Mouse (Mus musculus): Measurements from ENCODE around the gene Jmjd7. TPM values are rescaled to one million over a fixed set of nuclear protein-coding genes. Genes with fewer than 3 reads are reported as not detected.

The Jmjd7 gene
- polyA plus RNA-seq, 1 experiment from 2014 or later: 17.7 TPM

GRCm38 (mm10) chr2:120030380-120030779 is 3.1 kb downstream of the Jmjd7 start:
- 93% methylated on average over 8 of the region's 8 CpGs for WGBS
- H3K4me3 ChIP-seq (ENCODE audit: low read length): no peak overlapping the region
- H3K9me3 ChIP-seq (ENCODE audit: control insufficient read depth, low read length): no peaks in the 10 kb centered on the region
- H3K9ac ChIP-seq (ENCODE audit: low read depth, low read length): no peak overlapping the region
- H3K36me3 ChIP-seq (ENCODE audit: control insufficient read depth, insufficient read depth, low read length): peaks cover 2% of the 10 kb centered on the region; the same call in 1 of the 2 replicates
- no peak for ATAC-seq
- H3K4me1 ChIP-seq (ENCODE audit: control insufficient read depth, insufficient read depth, low read depth, low read length): peaks cover 12% of the 10 kb centered on the region
- H3K27ac ChIP-seq (ENCODE audit: low read depth, low read length): no peak overlapping the region
- no peaks in the 10 kb centered on the region for H3K27me3 ChIP-seq (replicated peaks; ENCODE audit: control insufficient read depth, insufficient read depth, low read length)
- no peak overlapping the region for H3K4me2 ChIP-seq (ENCODE audit: low read length)

GRCm38 (mm10) chr2:120032726-120033467 is 5.6 kb downstream of the Jmjd7 start, which contains the start of gene Pla2g4b:
Pla2g4b (plus strand) TSS chr2:120033417.
- H3K4me1 ChIP-seq (ENCODE audit: control insufficient read depth, insufficient read depth, low read depth, low read length): peaks cover 9% of the 10 kb centered on the region
- no peak within 1 kb of the TSS for H3K9ac ChIP-seq (ENCODE audit: low read depth, low read length)
- no peak for ATAC-seq
- H3K4me2 ChIP-seq (ENCODE audit: low read length): no peak within 1 kb of the TSS
- 93% methylated on average over 12 of the region's 12 CpGs for WGBS
- peaks cover 14% of the 10 kb centered on the region for H3K36me3 ChIP-seq (ENCODE audit: control insufficient read depth, insufficient read depth, low read length)
- H3K9me3 ChIP-seq (ENCODE audit: control insufficient read depth, low read length): no peaks in the 10 kb centered on the region
- H3K27ac ChIP-seq (ENCODE audit: low read depth, low read length): no peak within 1 kb of the TSS
- H3K27me3 ChIP-seq (replicated peaks; ENCODE audit: control insufficient read depth, insufficient read depth, low read length): no peaks in the 10 kb centered on the region
- H3K4me3 ChIP-seq (ENCODE audit: low read length): no peak within 1 kb of the TSS

- peaks cover 16% of the 10 kb centered on the region for H3K36me3 ChIP-seq (ENCODE audit: control insufficient read depth, insufficient read depth, low read length)
- no peak overlapping the region for H3K9ac ChIP-seq (ENCODE audit: low read depth, low read length)
- no peaks in the 10 kb centered on the region for H3K9me3 ChIP-seq (ENCODE audit: control insufficient read depth, low read length)
- peaks cover under 1% of the 10 kb centered on the region for H3K4me1 ChIP-seq (ENCODE audit: control insufficient read depth, insufficient read depth, low read depth, low read length)
- no peak overlapping the region for H3K27ac ChIP-seq (ENCODE audit: low read depth, low read length)
- no peaks in the 10 kb centered on the region for H3K27me3 ChIP-seq (replicated peaks; ENCODE audit: control insufficient read depth, insufficient read depth, low read length)
- 71% methylated on average over 5 of the region's 5 CpGs for WGBS
- no peak for ATAC-seq
- no peak overlapping the region for H3K4me2 ChIP-seq (ENCODE audit: low read length)
- no peak overlapping the region for H3K4me3 ChIP-seq (ENCODE audit: low read length)
Observed at GRCm38 (mm10) chr2:120033726-120034125, 6.4 kb downstream of the Jmjd7 start.

- Histone ChIP-seq H3K9me3 (ENCODE audit: control insufficient read depth, low read length) (no peaks in the 10 kb centered on the region), H3K9ac (ENCODE audit: low read depth, low read length) (no peak overlapping the region), H3K4me2 (ENCODE audit: low read length) (no peak overlapping the region), H3K36me3 (ENCODE audit: control insufficient read depth, insufficient read depth, low read length) (peaks cover 26% of the 10 kb centered on the region), H3K4me1 (ENCODE audit: control insufficient read depth, insufficient read depth, low read depth, low read length) (no peaks in the 10 kb centered on the region), H3K4me3 (ENCODE audit: low read length) (no peak overlapping the region), H3K27me3 (replicated peaks; ENCODE audit: control insufficient read depth, insufficient read depth, low read length) (no peaks in the 10 kb centered on the region), H3K27ac (ENCODE audit: low read depth, low read length) (no peak overlapping the region)
- ATAC-seq: no peak
- 91% methylated on average over 9 of the region's 9 CpGs for WGBS
Observed at GRCm38 (mm10) chr2:120037744-120038143, 10.5 kb downstream of the Jmjd7 start.

- no peak for ATAC-seq
- Histone ChIP-seq H3K36me3 (ENCODE audit: control insufficient read depth, insufficient read depth, low read length) (peaks cover 19% of the 10 kb centered on the region), H3K27me3 (replicated peaks; ENCODE audit: control insufficient read depth, insufficient read depth, low read length) (no peaks in the 10 kb centered on the region), H3K4me2 (ENCODE audit: low read length) (no peak overlapping the region), H3K9me3 (ENCODE audit: control insufficient read depth, low read length) (no peaks in the 10 kb centered on the region), H3K4me1 (ENCODE audit: control insufficient read depth, insufficient read depth, low read depth, low read length) (no peaks in the 10 kb centered on the region), H3K9ac (ENCODE audit: low read depth, low read length) (no peak overlapping the region), H3K27ac (ENCODE audit: low read depth, low read length) (no peak overlapping the region), H3K4me3 (ENCODE audit: low read length) (no peak overlapping the region)
- WGBS: 79% methylated on average over 5 of the region's 5 CpGs
Observed at GRCm38 (mm10) chr2:120040991-120041390, 13.7 kb downstream of the Jmjd7 start.

GRCm38 (mm10) chr2:120044101-120044603 is 16.9 kb downstream of the Jmjd7 start:
- WGBS: 61% methylated on average over 4 of the region's 4 CpGs
- Histone ChIP-seq H3K9ac (ENCODE audit: low read depth, low read length) (no peak overlapping the region), H3K4me1 (ENCODE audit: control insufficient read depth, insufficient read depth, low read depth, low read length) (no peaks in the 10 kb centered on the region), H3K9me3 (ENCODE audit: control insufficient read depth, low read length) (no peaks in the 10 kb centered on the region), H3K27me3 (replicated peaks; ENCODE audit: control insufficient read depth, insufficient read depth, low read length) (no peaks in the 10 kb centered on the region), H3K4me3 (ENCODE audit: low read length) (no peak overlapping the region), H3K36me3 (ENCODE audit: control insufficient read depth, insufficient read depth, low read length) (peaks cover 9% of the 10 kb centered on the region; the same call in 1 of the 2 replicates), H3K27ac (ENCODE audit: low read depth, low read length) (no peak overlapping the region), H3K4me2 (ENCODE audit: low read length) (no peak overlapping the region)
- ATAC-seq: no peak

- no peak for ATAC-seq
- 80% methylated on average over 3 of the region's 3 CpGs for WGBS
- H3K9ac ChIP-seq (ENCODE audit: low read depth, low read length): no peak overlapping the region
Observed at GRCm38 (mm10) chr2:120044676-120045075, 17.4 kb downstream of the Jmjd7 start.

GRCm38 (mm10) chr2:120046486-120047310 is 19.4 kb downstream of the Jmjd7 start:
- H3K27ac ChIP-seq (ENCODE audit: low read depth, low read length): no peak overlapping the region
- no peak overlapping the region for H3K4me2 ChIP-seq (ENCODE audit: low read length)
- no peaks in the 10 kb centered on the region for H3K9me3 ChIP-seq (ENCODE audit: control insufficient read depth, low read length)
- H3K4me1 ChIP-seq (ENCODE audit: control insufficient read depth, insufficient read depth, low read depth, low read length): no peaks in the 10 kb centered on the region
- ATAC-seq: no peak
- no peaks in the 10 kb centered on the region for H3K27me3 ChIP-seq (replicated peaks; ENCODE audit: control insufficient read depth, insufficient read depth, low read length)
- 61% methylated on average over 14 of the region's 14 CpGs for WGBS
- H3K36me3 ChIP-seq (ENCODE audit: control insufficient read depth, insufficient read depth, low read length): no peaks in the 10 kb centered on the region; the same call in 1 of the 2 replicates
- no peak overlapping the region for H3K4me3 ChIP-seq (ENCODE audit: low read length)
- no peak overlapping the region for H3K9ac ChIP-seq (ENCODE audit: low read depth, low read length)

More at GRCm38 (mm10) chr2:120044676-120045075, 17.4 kb downstream of the Jmjd7 start:
- no peak overlapping the region for H3K4me3 ChIP-seq (ENCODE audit: low read length)
- H3K27me3 ChIP-seq (replicated peaks; ENCODE audit: control insufficient read depth, insufficient read depth, low read length): no peaks in the 10 kb centered on the region
- H3K9me3 ChIP-seq (ENCODE audit: control insufficient read depth, low read length): no peaks in the 10 kb centered on the region
- H3K27ac ChIP-seq (ENCODE audit: low read depth, low read length): no peak overlapping the region
- peaks cover 9% of the 10 kb centered on the region; the same call in 1 of the 2 replicates for H3K36me3 ChIP-seq (ENCODE audit: control insufficient read depth, insufficient read depth, low read length)
- H3K4me2 ChIP-seq (ENCODE audit: low read length): no peak overlapping the region
- no peaks in the 10 kb centered on the region for H3K4me1 ChIP-seq (ENCODE audit: control insufficient read depth, insufficient read depth, low read depth, low read length)

- no peaks in the 10 kb centered on the region for H3K27me3 ChIP-seq (replicated peaks; ENCODE audit: control insufficient read depth, insufficient read depth, low read length)
- no peak for ATAC-seq
- no peak overlapping the region for H3K4me3 ChIP-seq (ENCODE audit: low read length)
- no peaks in the 10 kb centered on the region for H3K4me1 ChIP-seq (ENCODE audit: control insufficient read depth, insufficient read depth, low read depth, low read length)
- WGBS: 77% methylated on average over 9 of the region's 9 CpGs
- H3K36me3 ChIP-seq (ENCODE audit: control insufficient read depth, insufficient read depth, low read length): no peaks in the 10 kb centered on the region
- H3K9me3 ChIP-seq (ENCODE audit: control insufficient read depth, low read length): no peaks in the 10 kb centered on the region
- no peak overlapping the region for H3K9ac ChIP-seq (ENCODE audit: low read depth, low read length)
- H3K4me2 ChIP-seq (ENCODE audit: low read length): no peak overlapping the region
- H3K27ac ChIP-seq (ENCODE audit: low read depth, low read length): no peak overlapping the region
Observed at GRCm38 (mm10) chr2:120048173-120048572, 20.9 kb downstream of the Jmjd7 start.

Data from hindbrain, embryonic 16.5 days (tissue).